Mouse (Mus musculus) adipocyte (in vitro differentiated cells): ENCODE results near the gene Mup15.
"Not testable (repeated sequence)": the region's sequence is repeated elsewhere in the genome, so short reads cannot be mapped to it uniquely, and the experiment has no call there.

Experiments used
- DNase-seq: peaks from one replicate; pipeline ENCODE4 v3.0.0-alpha.2; 2016; ENCODE audit warnings: low spot score

The Mup15 gene

GRCm38 (mm10) chr4:61439643-61440042, at the start of gene Mup15:
Gene Mup15, minus strand, starts transcription at chr4:61439743.
- DNase-seq = not testable (repeated sequence)
